Mouse (Mus musculus) adrenal gland (tissue): ENCODE results near the gene Oas1c.
"Not testable (repeated sequence)": the region's sequence is repeated elsewhere in the genome, so short reads cannot be mapped to it uniquely, and the experiment has no call there.

Experiments
- intact Hi-C: fragments of 180-260 bp; cut with DNase I; formaldehyde crosslinking; loops from one replicate; pipeline ENCODE4 v1.15.1; 2025
- long read RNA-seq, 2 experiments: library from polyadenylated mRNA; unstranded; transcript quantifications; one replicate each; pipeline ENCODE4 v2.0.0; 2020; ENCODE audit warnings: borderline replicate concordance in 1 of 2; ENCODE audit not compliant: insufficient replicate concordance in 1 of 2

Gene Oas1c
- long read RNA-seq, experiment 1, partial matches to known transcripts = 0 of 2 reads
- long read RNA-seq, experiment 1, other reads (novel, unspliced or antisense) = 2 of 2 reads
- long read RNA-seq, experiment 2 = 0 reads

DNA sequence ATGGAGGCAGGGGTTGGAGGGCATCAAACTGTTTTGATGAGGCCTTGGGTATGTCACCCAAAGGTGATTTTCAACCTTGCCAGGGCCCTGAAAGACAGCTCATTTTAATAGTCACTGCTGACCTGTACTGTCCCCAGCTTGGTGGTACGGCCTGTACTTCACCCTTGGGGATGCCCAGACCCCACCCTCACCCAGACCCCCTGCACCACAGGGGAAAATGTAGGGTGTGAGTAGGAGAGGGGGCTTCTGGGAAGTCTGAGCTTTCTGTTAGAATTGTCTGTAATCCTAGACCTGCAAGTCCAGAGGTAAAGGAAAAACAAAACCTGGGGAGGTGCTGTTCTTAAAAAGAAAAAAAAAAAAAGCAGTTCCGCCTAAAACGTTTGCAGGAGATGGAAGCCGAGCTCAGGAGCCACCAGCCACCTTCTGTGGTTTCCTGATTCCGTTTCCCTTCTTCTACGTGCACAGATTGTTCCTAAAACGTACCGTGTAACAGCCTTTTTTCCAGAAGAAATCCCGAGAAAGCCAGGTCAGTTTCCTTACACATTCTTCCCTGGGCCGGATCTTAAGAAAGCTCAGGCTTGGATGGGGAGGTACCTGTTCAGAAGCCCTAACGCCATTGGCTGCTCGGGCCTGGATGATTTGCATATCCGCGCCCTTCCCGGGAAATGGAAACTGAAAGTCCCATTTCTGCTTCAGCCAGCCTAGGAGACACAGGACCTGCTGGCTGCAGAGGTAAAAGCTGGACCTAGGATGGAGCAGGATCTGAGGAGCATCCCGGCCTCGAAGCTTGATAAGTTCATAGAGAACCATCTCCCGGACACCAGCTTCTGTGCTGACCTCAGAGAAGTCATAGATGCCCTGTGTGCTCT is at the start of gene Oas1c:
Oas1c (minus strand) TSS at position 564 of the 869 bp plus-strand sequence.
- intact Hi-C loops = no loop called here

DNA sequence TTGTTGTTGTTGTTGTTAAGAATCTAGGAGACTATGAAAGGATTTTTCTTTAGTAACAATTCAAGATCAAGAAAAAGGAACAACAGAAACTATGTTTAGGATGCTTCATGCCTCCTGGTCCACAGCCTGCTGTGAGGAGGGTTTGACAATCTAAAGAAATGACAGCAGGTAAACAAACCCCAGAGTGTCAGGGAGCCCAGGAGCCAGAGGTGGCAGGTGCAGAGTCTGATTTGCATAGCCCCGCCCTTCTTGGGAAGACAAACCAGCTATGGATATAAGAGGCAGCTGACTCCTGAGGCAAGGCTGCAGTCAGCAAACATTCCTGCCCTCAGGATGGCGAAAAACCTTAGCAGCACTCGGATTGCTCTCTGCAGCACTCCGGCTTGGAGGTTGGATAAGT is 48.8 kb upstream of the Oas1c start, which contains the start of gene Oas1h:
Oas1h (plus strand) TSS at position 301 of the 400 bp plus-strand sequence.
- intact Hi-C loops = no loop called here

DNA sequence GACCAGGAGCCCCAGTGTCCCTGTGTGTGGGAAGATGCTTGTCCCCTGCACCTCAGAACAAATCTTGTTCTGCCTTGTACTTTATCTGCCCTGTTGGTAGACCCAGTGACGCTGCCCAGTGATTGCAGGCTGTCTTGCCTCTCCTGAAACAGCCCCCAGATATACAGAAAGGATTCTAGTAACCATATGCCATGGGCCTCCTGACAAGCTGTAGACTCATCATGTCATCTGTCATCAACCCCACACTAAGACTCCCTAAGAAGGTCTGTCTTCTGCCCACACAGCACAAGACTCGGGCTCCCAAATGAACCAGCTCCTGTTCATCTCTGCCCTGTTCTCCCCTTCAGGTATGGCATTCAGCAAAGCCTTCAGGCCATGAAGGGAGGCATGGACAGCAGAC is 46.9 kb upstream of the Oas1c start:
- intact Hi-C loops = no loop called here

DNA sequence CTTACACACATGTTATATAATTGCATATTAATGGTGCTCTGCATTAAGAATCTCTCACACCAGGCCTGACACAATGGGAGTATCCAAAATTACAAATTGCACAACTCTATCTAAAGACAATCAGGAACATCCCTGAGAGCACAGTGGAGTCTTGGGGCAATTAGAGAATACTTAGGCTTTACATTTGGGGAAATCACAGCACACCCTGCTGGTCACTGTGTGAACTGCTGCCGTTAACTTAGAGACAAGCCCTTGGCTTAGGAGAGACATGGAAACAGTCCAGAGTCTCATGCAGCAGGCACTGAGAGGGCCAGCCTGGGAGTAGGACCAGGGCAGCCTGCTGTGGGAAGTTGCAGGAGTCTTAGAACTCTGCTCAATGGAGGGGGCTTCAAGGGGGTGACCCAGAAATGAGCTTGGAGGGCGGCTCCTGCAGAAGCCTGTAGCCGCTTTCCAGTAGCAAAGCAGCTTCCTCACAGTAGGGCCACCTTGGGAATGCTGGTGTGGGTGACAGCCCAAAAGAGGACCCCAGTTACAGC is 37.4 kb upstream of the Oas1c start:
- intact Hi-C loops = loop anchor here (5.0 kb wide), 1 partner anchor 57 kb away; no protein-coding TSS in a partner anchor

DNA sequence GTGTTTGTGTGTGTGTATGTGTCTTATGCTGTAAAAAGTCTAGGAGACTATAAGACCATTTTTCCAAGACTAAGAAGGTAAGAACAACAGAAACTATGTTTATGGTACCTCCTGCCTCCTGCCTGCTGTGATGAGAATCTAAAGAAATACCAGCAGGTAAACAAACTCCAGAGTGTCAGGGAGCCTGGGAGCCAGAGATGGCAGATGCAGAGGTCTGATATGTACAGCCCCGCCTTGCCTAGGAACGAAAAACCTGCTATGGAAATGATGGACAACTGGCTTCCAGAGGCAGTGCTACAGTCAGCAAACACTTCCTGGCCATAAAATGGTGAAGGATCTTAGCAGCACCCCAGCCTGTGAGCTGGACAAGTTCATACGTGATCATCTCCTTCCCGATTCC is 34.8 kb upstream of the Oas1c start, which contains the start of gene Oas1f:
Oas1f (plus strand) TSS at position 301 of the 400 bp plus-strand sequence.
- intact Hi-C loops = no loop called here

DNA sequence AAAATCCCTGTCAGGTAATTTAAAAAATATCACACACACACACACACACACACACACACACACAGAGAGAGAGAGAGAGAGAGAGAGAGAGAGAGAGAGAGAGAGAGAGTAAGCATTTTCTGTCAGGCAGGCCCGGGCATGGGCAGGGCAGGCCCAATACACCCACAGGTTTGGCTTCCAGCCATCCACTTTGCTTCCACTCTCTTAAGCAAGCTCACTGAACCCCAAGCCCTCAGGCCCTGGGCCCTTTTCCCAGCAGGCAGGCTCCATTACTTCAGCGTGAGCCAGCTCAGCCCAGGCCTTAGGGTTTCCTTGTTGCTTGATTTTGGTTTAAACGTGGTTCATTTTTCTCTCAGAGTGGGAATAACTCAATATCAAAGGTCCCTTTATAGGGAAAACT is 32.4 kb upstream of the Oas1c start:
- intact Hi-C loops = no loop called here

DNA sequence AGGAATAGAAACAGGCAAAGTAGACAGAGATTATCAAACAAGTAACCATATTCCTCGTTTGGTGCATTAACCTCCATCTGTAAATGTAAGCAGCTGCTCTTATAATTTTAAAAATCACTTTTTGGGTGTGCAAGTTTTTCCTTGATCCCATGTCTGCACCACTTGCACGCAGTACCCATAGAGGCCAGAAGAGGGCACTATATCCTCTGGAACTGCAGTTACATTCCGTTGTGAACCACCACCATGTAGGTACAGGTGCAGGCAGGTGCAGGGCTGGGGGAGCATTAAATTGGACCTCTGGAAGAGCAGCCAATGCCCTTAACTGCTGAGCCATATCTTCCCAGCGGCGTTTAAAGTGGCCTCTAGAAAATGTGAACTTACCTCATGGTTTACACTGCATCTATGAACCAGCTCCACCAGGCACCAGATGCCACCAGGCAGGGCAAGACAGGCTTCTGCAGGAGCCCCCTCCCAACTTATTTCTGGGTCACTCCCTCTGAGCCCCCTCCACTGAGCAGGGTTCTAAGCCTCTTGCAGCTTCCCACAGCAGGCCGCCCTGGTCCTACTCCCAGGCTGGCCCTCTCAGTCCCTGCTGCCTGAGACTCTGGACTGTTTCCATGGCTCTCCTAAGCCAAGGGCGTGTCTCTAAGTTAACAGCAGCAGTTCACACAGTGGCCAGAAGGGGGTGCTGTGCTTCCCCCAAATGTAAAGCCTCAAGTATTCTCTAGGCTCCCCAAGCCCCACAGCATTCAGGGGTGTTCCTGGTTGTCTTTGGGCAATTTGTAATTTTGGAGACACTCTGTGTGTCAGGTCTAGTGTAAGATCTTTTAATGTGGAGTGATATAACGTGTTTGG is 24.6 kb upstream of the Oas1c start:
- intact Hi-C loops = no loop called here

DNA sequence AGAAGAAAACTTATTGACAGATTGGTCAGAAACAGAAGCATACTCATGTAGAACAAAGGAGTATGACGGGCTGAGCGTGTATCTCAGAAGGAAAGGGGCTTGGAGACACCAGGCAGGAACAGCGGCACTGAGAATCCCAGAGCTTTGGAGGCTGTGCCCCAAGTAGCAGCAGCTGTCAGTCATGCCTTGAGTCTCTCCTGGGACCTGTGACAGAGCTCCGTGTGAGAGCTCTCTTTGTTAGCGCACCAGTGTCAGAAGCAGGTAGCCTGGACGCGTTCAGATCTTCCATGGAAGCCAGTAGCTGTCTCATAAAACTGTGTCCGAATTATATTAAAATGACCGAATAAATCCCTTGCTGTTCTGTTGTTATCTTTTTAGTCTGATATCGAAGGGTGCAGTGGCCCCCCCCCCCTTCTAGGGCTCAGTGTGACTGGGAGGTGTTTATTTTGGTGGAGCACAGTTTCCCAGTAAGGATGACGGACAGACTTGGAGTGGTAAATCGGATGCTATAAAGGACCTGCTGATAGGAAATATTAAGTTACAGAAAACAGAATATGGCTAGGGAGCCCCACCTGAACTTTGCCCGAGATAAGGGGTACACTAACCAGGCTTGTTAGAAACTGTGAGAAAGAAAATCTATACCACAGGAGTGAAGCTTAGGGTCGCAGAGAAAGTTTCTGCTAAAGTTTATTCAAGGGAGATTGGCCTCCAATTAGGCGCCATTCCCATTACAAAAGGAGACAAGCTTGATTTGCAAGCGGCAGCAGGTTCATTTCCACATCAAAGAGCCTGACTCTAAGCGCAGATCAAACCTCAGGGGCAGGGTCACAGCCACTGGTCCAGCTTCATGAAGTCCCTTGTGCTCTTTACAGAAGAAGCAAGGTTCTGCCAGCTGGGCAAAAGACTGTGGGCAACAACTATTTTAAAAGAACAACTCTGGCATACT is 21.3 kb upstream of the Oas1c start:
- intact Hi-C loops = no loop called here

DNA sequence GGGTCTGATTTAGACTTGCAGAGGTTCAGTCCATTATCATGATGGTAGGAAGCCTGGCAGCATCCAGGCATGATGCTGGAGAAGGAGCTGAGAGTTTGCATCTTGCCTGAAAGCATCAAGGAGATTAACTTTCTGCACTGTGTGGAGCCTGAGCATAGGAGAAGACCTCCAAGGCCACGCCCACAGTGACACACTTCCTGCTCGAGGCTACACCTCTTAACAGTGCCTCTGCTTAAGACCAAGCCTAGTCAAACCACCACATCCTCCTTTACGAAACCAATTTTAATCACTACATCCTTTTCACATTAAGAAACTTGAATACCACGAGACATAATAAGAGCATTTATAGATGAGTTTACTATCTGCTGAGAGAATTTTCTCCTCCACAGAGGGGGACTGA is 18.7 kb upstream of the Oas1c start:
- intact Hi-C loops = no loop called here

DNA sequence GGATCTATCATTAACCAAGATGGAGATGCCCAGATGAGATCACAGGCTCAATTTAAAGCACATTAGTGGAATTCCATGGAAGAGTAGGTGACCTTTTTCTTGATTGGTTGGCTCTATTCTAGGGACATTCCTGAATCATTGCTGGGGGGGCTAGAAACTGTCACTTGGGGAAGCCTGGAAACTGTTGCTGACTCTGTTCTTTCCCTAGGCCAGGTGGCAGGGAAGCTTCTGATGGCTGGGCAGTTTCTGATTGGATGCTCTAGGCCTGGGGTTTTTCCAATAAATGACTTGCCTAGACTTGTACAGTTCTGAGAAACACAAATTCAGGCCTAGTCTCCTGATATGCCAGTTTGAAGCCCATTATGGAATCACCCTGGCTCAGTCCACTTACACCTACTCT is 6.7 kb upstream of the Oas1c start:
- intact Hi-C loops = loop anchor here (5.0 kb wide), 1 partner anchor 113 kb away; no protein-coding TSS in a partner anchor

DNA sequence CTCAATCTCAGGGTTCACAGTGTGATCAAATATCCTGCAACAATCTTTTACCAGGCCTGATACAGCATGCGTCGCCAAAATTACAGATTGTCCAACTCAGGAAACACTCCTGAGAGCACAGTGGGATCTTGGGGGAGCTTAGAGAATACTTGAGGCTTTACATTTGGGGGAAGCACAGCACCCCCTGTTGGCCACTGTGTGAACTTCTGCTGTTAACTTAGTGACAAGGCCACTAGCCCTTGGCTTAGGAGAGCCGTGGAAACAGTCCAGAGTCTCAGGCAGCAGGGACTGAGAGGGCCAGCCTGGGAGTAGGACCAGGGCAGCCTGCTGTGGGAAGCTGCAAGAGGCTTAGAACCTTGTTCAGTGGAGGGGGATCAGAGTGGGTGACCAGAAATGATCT is 3.6 kb upstream of the Oas1c start:
- intact Hi-C loops = loop anchor here (5.0 kb wide), 1 partner anchor 116 kb away; no protein-coding TSS in a partner anchor

DNA sequence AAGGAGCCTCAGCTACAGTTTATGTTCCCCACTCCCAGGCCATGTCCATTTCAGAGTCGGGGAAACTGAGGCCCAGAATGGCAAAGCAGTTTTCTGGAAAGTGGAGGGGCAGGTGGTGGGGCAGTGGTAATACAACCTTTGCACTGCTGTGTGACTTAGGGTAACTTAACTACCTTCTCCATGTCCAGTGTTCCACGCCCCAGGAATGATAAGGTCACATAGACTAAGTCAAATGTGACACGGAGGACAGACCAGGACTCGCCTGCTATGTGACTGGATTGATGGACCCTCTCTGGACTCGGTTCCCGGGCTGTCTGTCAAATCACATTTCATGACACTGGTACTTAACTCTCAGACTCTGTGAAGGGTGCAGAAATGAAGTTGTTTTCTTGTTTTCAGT is 709 bp upstream of the Oas1c start:
- intact Hi-C loops = no loop called here

DNA sequence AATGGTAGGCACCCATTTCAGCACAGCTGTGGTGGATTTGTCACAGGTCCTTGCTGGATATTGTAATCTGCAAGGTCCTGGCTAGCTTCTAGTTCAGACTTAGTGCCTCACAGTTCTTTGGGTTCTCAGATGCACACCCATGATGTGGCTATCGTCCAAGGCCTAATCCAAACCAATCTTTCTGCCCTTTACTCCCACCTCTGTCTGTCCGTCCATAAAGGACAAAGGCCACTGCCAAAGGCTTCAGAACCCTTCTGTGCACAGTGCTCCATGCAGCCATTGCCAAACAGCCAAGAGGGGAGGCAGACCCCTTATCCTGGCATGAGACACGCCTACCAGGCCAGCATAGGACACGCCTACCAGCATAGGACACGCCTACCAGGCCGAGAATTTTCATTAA is 3.1 kb downstream of the Oas1c start:
- intact Hi-C loops = no loop called here

DNA sequence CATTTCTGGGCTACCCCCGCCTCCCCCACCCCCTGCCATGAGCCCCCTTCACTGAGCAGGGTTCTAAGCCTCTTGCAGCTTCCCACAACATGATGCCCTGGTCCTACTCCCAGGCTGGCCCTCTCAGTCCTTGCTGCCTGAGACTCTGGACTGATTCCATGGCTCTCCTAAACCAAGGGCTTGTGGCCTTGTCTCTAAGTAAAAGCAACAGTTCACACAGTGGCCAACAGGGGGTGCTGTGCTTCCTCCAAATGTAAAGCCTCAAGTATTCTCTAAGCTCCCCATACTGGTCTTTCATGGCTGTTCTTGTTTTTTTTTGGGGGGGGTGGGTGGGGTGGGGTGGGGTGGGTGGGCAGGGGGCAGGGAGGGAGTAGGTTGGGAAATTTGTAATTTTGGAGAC is 5.9 kb downstream of the Oas1c start:
- intact Hi-C loops = no loop called here

DNA sequence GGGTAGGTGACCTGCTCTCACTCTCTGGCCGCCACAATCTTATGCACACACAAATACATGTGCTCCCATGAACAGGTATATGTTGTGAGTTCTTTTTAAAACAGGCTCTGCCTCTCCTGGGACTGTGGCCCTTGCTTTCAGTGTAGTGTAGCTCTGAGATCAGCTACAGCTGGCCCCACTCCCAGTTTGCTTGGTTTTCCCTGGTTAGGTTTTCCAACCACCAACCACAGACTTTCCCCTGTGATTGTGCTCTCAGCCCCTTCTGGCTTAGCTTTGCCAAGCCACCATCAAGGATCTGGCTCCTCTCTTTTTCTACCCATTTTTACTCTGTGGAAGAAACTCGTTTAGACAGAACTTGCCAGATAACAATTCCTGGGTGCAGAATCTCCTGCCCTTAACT is 8.7 kb downstream of the Oas1c start:
- intact Hi-C loops = no loop called here

DNA sequence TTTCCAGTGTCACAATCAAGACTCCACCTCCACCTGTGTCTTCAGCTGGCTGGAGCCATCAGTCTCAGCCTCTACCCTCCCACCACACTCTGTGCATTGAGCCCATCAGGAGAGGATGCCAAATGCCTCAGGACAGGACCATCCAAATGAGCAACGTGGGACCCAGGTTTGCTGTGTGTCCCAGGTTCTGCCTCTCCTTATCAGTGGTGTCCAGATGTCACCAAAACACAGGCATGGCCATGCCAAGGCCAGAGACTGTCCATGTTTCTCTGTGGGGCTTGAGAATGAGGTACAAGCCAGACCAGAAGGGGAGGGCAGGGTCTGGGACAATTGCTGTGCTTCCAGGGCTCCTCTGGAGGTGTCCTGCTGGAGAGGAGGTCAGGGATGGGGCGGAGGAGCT is 13.4 kb downstream of the Oas1c start:
- intact Hi-C loops = not testable (repeated sequence)

DNA sequence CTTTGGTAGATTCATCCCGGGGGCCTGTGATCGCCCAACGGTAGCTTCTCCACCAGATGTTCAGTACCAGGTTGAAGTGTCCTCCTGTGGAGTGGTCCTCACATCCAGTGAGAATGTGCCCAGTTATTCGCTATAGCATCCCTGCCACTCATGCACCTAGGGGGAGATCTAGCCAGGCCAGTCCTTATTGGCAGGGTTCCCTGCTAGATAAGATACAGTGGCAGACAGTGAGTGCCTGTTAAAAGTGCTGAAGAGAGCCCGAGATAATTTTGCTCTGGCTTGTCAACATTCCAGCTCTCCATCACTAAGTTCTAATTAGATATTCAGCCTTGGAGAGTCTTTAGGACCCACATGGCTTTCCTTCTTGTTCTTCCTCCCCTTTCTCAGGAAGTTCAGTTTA is 14.2 kb downstream of the Oas1c start:
- intact Hi-C loops = not testable (repeated sequence)

DNA sequence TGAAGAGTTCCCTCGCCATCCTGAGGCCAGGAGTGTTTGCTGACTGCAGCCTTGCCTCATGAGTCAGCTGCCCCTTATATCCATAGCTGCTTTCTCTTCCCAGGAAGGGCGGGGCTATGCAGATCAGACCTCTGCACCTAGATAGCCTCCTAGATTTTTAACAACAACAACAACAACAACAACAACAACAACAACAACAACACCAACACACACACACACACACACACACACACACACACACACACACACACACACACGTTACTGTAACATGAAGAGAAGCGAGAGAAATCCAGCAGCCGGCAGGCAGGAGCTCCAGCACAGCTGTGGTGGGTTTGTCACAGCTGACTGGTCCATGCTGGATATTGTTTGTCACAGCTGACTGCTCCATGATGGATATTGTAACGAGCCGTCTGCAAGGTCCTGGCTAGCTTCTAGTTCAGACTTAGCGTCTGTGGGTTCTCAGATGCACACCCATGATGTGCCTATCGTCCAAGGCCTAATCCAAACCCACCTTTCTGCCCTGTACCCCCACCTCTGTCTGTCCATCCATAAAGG is 16.8 kb downstream of the Oas1c start, which contains the start of gene Oas1e:
Oas1e (minus strand) TSS at position 51 of the 555 bp plus-strand sequence.
- intact Hi-C loops = not testable (repeated sequence)

DNA sequence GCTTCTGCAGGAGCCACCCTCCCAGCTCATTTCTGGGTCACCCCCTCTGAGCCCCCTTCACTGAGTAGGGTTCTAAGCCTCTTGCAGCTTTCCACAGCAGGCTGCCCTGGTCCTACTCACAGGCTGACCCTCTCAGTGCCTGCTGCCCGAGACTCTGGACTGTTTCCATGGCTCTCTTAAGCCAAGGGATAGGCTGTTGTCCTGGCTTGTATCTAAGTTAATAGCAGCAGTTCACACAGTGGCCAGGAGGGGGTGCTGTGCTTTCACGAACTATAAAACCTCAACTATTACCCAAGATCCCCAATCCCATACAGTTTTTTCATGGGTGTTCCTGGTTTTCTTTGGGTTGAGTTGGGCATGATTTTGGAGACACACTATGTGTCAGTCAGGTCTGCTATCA is 19.3 kb downstream of the Oas1c start:
- intact Hi-C loops = loop anchor here (5.0 kb wide), 1 partner anchor 59 kb away; no protein-coding TSS in a partner anchor

DNA sequence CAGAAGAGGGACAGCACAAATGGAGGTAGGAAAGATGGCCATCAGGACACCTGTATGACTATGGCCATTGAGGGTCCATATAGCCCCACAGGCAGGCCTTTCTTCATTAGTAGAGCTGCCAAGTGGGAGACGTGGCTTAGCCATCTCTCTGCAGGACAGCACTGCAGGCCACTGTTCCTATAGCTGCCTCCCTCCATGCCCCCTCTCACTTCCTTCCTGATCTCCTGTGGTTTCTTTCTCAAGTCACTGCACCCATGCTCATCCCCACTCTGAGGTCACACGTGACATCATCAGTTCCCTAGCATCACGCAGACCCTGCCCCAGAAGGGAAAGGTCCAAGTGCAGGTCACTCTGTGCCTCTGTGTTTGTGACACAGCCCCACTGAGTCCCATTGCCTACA is 25.3 kb downstream of the Oas1c start:
- intact Hi-C loops = no loop called here
